Mouse (Mus musculus) olfactory bulb, adult 2 months (tissue): ENCODE results near the gene Phf2.

Experiments used
- CTCF ChIP-seq: fragments of 200-500 bp; IDR thresholded peaks from 2 replicates; pipeline ENCODE4 v1.5.1; 2012; ENCODE audit warnings: low read depth, mild to moderate bottlenecking, low read length, moderate library complexity; ENCODE audit not compliant: insufficient read depth
- POLR2A ChIP-seq: fragments of 200-500 bp; IDR thresholded peaks from 2 replicates; pipeline ENCODE4 v1.6.1; 2012; ENCODE audit warnings: mild to moderate bottlenecking, low read depth, low read length, moderate library complexity; ENCODE audit not compliant: insufficient read depth

DNA sequence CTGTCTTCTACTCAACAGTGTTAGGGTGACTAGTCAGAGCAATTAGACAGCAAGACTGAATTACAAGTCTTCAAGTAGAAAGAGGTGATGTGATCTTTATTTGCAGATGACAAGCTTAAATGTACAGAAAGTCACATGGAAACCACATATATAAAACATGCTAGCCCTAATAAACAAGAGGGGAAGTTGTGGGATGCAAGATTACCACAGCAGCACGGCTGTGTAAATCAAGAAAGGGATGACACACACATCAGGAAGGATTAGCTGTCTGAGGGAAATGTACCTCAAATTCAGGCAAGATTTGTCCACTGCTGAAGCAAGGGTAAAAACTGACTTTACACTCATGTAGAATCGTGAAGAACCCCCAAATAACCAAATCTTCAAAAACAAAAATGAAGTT, 32.6 kb downstream of the Phf2 start:
- no peak for TF ChIP-seq CTCF
- no peak for TF ChIP-seq POLR2A
